Mouse (Mus musculus) heart, adult 2 months (tissue): ENCODE measurements at regions not wholly inside any gene's neighbourhood (a gene's known extent, or its start where the extent isn't known, plus 50 kb on each side); places are given as distances from the start of the nearest gene placed in this dataset.

Experiments
- DNase-seq, 2 experiments: peaks; one replicate each; pipeline ENCODE4 v3.0.0; 2021
- H3K27ac ChIP-seq: fragments of 200-600 bp; 2 replicates; pipeline ENCODE4 v1.8.1; 2022
- H3K27me3 ChIP-seq: fragments of 200-500 bp; 2 replicates; pipeline ENCODE4 v1.6.1; 2012; ENCODE audit warnings: mild to moderate bottlenecking, low read length, inconsistent platforms, mixed read lengths; ENCODE audit not compliant: control insufficient read depth, insufficient read depth
- H3K36me3 ChIP-seq: fragments of 200-500 bp; 2 replicates; pipeline ENCODE4 v1.6.1; 2012; ENCODE audit warnings: low read length, inconsistent platforms; ENCODE audit not compliant: control insufficient read depth, insufficient read depth
- H3K4me1 ChIP-seq: fragments of 200-500 bp; 2 replicates; pipeline ENCODE4 v1.6.1; 2011; ENCODE audit warnings: low read length; ENCODE audit not compliant: control insufficient read depth, insufficient read depth
- H3K4me3 ChIP-seq: fragments of 200-600 bp; 2 replicates; pipeline ENCODE4 v1.8.1; 2022
- H3K79me2 ChIP-seq: fragments of 200-500 bp; replicated peaks from 2 replicates; pipeline ENCODE4 v1.6.1; 2012; ENCODE audit warnings: mild to moderate bottlenecking, inconsistent platforms, low read length, moderate library complexity, mixed read lengths; ENCODE audit not compliant: control insufficient read depth, insufficient read depth
- H3K9ac ChIP-seq: fragments of 200-500 bp; 2 replicates; pipeline ENCODE4 v1.6.1; 2012; ENCODE audit warnings: low read depth, mild to moderate bottlenecking, control low read depth, inconsistent platforms, low read length, mixed read lengths
- CTCF ChIP-seq: fragments of 200-600 bp; IDR thresholded peaks from 2 replicates; pipeline ENCODE4 v1.8.1; 2022; ENCODE audit warnings: antibody characterized with exemption, mild to moderate bottlenecking, moderate library complexity
- EP300 ChIP-seq: fragments of 200-500 bp; IDR thresholded peaks from 2 replicates; pipeline ENCODE4 v1.6.1; 2011; ENCODE audit warnings: low read depth, low read length, control low read depth; ENCODE audit not compliant: insufficient read depth
- POLR2A ChIP-seq: fragments of 200-500 bp; IDR thresholded peaks from 2 replicates; pipeline ENCODE4 v1.6.1; 2011; ENCODE audit warnings: mild to moderate bottlenecking, low read depth, low read length, control low read depth; ENCODE audit not compliant: insufficient read depth
- WGBS: fragments of 180-500 bp; shearing (Covaris S2); methylation state at CpG from one replicate; pipeline ENCODE4 v1.1.7; 2018; 5-methylcytosine and 5-hydroxymethylcytosine counted together
- intact Hi-C: fragments of 180-260 bp; cut with DNase I; formaldehyde crosslinking; loops from one replicate; pipeline ENCODE4 v1.15.1; 2025

GRCm38 (mm10) chr9:91167871-91168270 lies 194.3 kb upstream of the Zic4 start:
- no peaks in the 10 kb centered on the region for H3K27me3 ChIP-seq
- no peak overlapping the region for H3K4me3 ChIP-seq

DNA sequence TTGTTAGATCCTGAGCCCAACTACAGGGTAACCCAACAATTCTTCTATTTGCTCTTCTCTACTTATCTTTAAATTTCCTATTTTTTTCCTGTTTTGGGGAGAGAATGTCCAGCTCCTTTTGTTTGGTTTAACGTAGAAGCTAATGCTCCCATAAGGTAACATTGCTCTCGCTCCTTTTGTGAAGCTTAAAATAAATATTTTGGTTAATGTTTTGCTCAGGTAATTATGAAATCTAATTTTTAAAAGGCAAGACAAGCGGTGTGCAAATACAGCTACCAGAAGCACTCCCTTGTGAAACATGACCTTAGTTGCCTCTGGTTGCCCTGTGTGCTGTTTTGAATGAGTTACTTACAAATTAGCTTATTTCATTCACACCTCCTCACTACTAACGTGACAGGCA lies 169.0 kb upstream of the Zic4 start:
- H3K27ac ChIP-seq, result no peak overlapping the region
- H3K36me3 ChIP-seq, result no peaks in the 10 kb centered on the region
- WGBS, result 79% methylated on average over 4 of the region's 4 CpGs
- H3K4me3 ChIP-seq, result no peak overlapping the region
- no peaks in the 10 kb centered on the region for H3K27me3 ChIP-seq
- no peak for TF ChIP-seq EP300
- no peak for TF ChIP-seq POLR2A
- no peak for TF ChIP-seq CTCF
- H3K79me2 ChIP-seq, result no peaks in the 10 kb centered on the region
- no peaks in the 10 kb centered on the region for H3K4me1 ChIP-seq
- DNase-seq, result no peak
- intact Hi-C loops, result no loop called here
- H3K9ac ChIP-seq, result no peak overlapping the region

More at GRCm38 (mm10) chr9:91167871-91168270, 194.3 kb upstream of the Zic4 start:
- Histone ChIP-seq H3K4me1 (no peaks in the 10 kb centered on the region), H3K27ac (no peak overlapping the region), H3K36me3 (no peaks in the 10 kb centered on the region), H3K9ac (no peak overlapping the region), H3K79me2 (no peaks in the 10 kb centered on the region)
- intact Hi-C loops, result no loop called here
- DNase-seq, result no peak
- TF ChIP-seq POLR2A (no peak), CTCF (no peak), EP300 (no peak)

DNA sequence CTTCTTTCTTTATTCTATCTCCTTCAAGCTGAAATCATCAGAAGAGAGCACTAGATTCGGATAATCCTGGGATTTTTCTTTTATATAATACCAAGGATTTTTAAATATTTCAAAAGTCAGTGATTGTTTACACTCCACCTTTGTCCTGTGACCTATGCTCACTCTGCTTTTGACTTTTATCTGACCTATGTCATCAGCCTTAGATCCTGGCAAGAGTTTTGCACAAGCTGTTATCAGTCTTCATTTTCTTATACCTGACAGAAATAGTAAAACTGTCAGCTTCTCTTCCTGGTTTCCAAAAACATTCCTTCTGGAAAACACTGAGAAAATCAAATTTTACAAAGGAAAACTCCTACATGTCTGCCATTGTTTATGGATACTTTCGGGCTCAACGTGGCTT lies 168.3 kb upstream of the Zic4 start:
- 68% methylated on average over 3 of the region's 3 CpGs for WGBS
- DNase-seq, result no peak
- no peak for TF ChIP-seq POLR2A
- no peak for TF ChIP-seq EP300
- no peak for TF ChIP-seq CTCF
- Histone ChIP-seq H3K4me3 (no peak overlapping the region), H3K36me3 (no peaks in the 10 kb centered on the region), H3K27ac (no peak overlapping the region), H3K9ac (no peak overlapping the region), H3K79me2 (no peaks in the 10 kb centered on the region), H3K4me1 (no peaks in the 10 kb centered on the region), H3K27me3 (no peaks in the 10 kb centered on the region)
- intact Hi-C loops, result no loop called here

DNA sequence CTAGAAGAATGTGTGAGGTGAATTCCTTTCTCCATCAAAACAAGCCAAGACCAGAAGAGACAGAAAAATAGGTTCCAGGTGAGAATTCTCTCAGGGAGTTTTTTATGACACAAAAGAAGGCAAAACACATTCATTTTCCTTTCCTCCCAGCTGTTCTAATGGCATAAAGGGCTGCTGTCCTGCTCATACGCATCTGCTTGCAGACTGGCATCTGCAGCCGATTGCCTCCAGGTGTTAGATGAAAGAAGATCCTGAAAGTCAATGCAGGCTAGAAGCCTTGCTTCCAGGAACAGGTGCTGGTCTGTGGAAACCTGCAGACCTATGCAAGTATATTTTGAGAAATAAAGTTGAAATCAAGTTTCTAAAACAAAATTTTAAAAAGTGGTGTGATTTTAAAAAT lies 154.9 kb upstream of the Zic4 start:
- Histone ChIP-seq H3K36me3 (no peaks in the 10 kb centered on the region), H3K27me3 (no peaks in the 10 kb centered on the region), H3K4me3 (no peak overlapping the region), H3K9ac (no peak overlapping the region), H3K79me2 (no peaks in the 10 kb centered on the region), H3K4me1 (no peaks in the 10 kb centered on the region), H3K27ac (no peak overlapping the region)
- DNase-seq, result no peak
- no peak for TF ChIP-seq CTCF
- no peak for TF ChIP-seq EP300
- no peak for TF ChIP-seq POLR2A
- 73% methylated on average over 2 of the region's 2 CpGs for WGBS
- intact Hi-C loops, result no loop called here

- H3K27me3 ChIP-seq, result no peaks in the 10 kb centered on the region
- 50% methylated on average over 10 of the region's 10 CpGs for WGBS
- H3K9ac ChIP-seq, result no peak overlapping the region
- no peak overlapping the region for H3K4me3 ChIP-seq
- no peak overlapping the region for H3K27ac ChIP-seq
- H3K4me1 ChIP-seq, result no peaks in the 10 kb centered on the region
- no peaks in the 10 kb centered on the region for H3K79me2 ChIP-seq
- TF ChIP-seq POLR2A, result no peak
- no peak for TF ChIP-seq CTCF
- no peak for TF ChIP-seq EP300
- no peaks in the 10 kb centered on the region for H3K36me3 ChIP-seq
- DNase-seq, result no peak
- intact Hi-C loops, result no loop called here
These were observed 134.4 kb upstream of the Zic4 start for GRCm38 (mm10) chr9:91227673-91228440.

- Histone ChIP-seq H3K27ac (no peak overlapping the region), H3K79me2 (no peaks in the 10 kb centered on the region), H3K36me3 (no peaks in the 10 kb centered on the region), H3K4me1 (no peaks in the 10 kb centered on the region), H3K9ac (no peak overlapping the region), H3K4me3 (no peak overlapping the region), H3K27me3 (no peaks in the 10 kb centered on the region)
- TF ChIP-seq CTCF, result no peak
- TF ChIP-seq EP300, result no peak
- no peak for TF ChIP-seq POLR2A
- WGBS, result 67% methylated on average over 5 of the region's 5 CpGs
- no peak for DNase-seq
- intact Hi-C loops, result no loop called here
These were observed 133.7 kb upstream of the Zic4 start for GRCm38 (mm10) chr9:91228525-91228924.
